Mouse (Mus musculus) spleen, embryonic (tissue): ENCODE measurements around the gene Cd5.

Experiments
- CTCF ChIA-PET: fragments of 350-600 bp; sonication (Branson Sonifier 250); formaldehyde crosslinking; loops from one replicate; lab custom pipeline; 2022; lab: Charles Lee

Gene Cd5

DNA sequence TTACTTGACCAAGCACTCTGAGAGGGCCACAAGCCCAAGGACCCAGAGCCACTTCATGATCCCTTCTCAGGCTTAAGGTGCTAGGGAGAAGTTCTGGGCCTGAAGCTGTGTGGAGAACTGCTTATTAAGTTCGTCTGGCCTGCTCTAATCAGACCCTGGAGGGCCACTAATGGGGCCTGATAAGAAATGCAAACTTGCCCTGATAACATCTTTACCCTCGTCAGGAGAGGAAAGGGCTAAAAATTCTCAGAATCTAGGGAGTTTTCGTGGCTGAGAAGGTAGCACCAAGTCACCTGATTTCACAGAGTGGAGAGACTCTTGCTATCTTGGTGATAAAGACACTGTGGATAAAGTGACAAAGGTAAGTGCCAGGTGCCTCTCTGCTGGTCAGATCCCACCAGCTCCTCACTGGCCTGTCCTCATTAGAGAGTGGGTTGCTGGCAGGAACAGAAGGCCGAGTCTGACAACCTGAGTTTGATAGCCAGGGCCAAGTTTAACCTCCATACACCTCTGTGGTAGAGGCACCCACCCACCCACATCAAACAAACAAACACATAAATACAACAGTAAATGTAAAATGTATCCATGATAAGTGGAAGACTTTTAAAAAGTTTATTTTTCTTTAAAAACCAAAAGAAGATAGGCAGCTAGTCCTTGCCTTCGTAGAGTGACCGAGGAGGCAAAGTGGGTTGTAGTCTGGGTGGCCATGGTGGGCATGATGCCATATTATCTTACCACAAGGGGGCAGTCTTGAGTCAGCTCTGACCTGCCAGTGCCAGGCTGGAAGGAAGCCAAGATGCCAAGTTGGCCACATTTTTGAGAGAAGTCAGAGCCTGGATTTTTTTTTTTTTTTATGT, 60.7 kb downstream of the Cd5 start, which contains the start of gene Pga5:
Gene Pga5 (minus strand): TSS at position 157 of the 857 bp plus-strand sequence.
- CTCF ChIA-PET: interaction anchor here (0.7 to 2.3 kb wide), 4 partner anchors 13 to 301 kb away, joined by 3 to 9 read pairs (median 4); no protein-coding TSS in a partner anchor

DNA sequence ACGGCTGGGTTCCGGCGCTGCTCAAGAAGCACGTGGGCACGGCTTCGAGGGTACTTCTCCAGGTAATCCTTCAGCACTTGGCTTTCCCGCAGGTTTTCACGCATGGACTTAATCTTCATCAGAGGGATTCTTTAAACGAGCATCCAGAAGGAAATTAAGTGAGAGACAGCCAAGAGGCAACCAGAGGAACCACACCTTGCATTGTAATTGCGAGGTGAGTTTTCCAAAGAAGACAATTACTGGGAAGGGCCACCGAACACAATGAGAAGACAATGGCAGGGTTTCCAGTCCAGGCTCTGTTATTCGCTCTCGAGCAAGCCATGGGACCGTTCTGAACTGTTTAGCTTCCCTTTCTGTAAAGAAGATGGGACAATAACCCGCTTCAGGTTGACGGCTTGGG, 62.1 kb downstream of the Cd5 start:
- CTCF ChIA-PET: no interaction called here

DNA sequence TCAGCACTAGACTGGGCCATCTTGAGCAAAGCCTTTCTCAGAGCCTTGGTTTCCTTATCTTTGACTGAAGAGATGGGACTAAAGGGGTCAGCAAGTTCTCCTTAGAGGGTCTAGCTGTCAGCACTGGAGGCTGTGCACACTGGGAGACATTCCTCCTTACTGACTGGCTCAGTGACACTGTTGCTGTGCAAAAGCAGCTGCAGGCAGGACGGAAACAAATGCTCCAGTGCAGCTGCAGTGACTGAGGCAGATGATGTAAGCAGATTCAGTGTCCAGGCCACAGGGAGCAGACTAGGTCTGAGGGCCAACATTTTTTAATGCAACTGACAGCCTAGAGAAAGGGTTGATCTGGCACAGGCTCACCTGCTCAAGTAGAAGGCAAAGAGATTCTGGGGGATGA, 65.5 kb downstream of the Cd5 start:
- CTCF ChIA-PET: no interaction called here

DNA sequence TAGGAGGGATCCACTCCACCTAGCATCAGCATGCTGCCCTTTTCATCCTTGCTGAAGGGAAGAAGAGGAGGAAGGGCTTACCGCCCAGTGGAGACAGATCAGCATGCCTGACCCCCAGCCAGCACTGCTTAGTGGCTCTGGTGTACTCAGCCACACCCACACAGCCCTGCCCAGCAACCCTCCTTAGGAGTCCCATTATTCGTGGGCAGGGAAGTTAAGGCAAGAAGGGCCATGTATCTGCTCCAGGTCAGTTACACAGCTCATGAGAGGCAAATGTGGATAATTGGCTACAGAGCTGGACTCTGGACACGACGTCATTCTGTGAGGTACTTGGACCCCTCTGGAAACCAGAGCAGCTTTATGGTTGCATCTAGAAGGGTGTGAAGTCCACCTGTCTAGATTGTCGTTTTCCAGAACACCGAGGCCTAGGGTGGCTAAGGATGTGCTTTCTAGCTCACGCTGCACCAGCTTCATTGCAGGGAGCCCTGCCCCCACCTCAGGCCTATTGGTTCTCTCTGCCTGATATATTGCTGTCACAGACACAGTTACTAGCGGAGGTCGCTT, 66.9 kb downstream of the Cd5 start:
- CTCF ChIA-PET: no interaction called here

DNA sequence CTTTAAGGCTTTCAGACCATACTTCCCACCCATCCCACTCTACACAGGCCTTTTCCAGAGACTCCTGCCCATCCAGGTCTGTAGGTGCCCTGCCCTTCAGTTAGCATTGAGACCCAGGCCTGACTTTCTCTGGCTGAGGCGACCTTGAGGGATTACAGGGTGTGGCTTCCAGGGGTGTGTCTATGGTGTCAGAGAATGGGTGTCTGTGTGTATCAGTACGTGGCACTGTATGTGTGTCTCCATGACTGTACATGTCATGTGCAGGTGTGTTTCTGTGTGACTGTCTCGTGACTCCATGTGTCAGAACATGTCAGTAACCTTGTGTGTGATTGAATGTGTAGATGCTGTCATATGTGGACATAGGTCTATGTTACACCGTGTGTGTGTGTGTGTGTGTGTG, 67.5 kb downstream of the Cd5 start:
- CTCF ChIA-PET: no interaction called here
